Comparison of ENCODE assay signal across 9 mouse cellular contexts in the genomic region with DNA sequence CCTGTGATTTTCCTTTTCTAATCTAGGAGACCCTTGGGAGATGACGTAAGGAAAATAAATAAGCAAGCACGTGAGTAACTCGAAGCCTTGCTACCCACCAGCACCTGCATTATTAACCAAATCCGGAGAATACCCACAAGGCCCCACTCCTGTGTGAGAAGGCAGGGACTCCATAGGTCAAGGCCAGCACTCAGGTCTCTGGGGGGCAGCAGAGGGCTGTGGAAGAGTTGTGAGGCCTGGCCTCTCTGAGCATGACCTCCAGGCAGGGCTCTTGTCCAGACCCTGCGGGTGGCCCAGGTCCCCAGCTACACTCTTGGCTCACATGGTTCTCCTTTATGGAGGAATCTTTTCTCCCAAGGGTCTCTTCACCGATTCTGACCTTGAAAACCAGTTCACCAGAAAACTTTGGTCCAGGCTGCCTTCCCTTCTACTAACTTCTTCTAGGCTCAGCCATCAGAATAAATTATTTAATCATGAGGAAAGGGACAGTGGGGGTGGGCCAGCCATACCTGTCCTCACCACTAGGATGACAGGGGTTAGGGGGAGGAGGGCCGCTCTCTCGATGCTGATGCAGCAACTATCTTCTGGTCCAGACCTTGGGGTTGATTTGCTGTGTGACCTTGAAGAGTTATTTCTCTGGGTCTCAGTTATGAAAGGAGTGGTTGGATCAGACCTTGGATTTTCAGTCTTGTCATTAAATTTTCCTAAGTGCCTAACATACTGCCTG. TPM values are rescaled to one million over a fixed set of nuclear protein-coding genes. Genes with fewer than 3 reads are reported as not detected.
A peak's percentile ranks its signal among the peaks of the same experiment; 100 is the strongest.
DNase-seq lines count a peak whose midpoint lies in the region; ATAC-seq and TF ChIP-seq lines count a peak whose summit lies in the region.
"Had no signal": no experiment of that assay in that cellular context is flagged by ENCODE, and none has a peak within 500 bp of the region (broad histone marks: within the 10 kb centered on the region; RNA-seq: fewer than 3 reads in every experiment).

No protein-coding gene starts in this region.

- ATAC-seq in embryonic facial prominence, embryonic 11.5 days (replicated peaks; ENCODE audit: insufficient number of reproducible peaks, low FRiP score, low TSS enrichment, low read depth), result no peak

- peaks cover 23% of the 10 kb centered on the region for H3K27me3 ChIP-seq in C2C12 (ENCODE audit: control insufficient read depth, insufficient read depth, insufficient read length)
- H3K27me3 ChIP-seq in embryonic facial prominence, embryonic 11.5 days (ENCODE audit: control insufficient read depth, insufficient read depth, low read length), result no peaks in the 10 kb centered on the region

- no peak overlapping the region for H3K27ac ChIP-seq in layer of hippocampus, adult 2 months
- H3K27ac ChIP-seq in embryonic facial prominence, embryonic 11.5 days (replicated peaks; ENCODE audit: low read depth, low read length), result no peak overlapping the region

- no peak overlapping the region for H3ac ChIP-seq in C2C12 (ENCODE audit: control insufficient read depth, insufficient read length, low read depth)

- H3K4me3 ChIP-seq in layer of hippocampus, adult 2 months, result no peak overlapping the region
- no peak overlapping the region for H3K4me3 ChIP-seq in C2C12 (ENCODE audit: insufficient read depth, poor library complexity, severe bottlenecking)
- H3K4me3 ChIP-seq in embryonic facial prominence, embryonic 11.5 days (ENCODE audit: low read depth, low read length), result no peak overlapping the region
- H3K4me3 ChIP-seq: myocyte had no signal

- no peaks in the 10 kb centered on the region for H3K9me3 ChIP-seq in embryonic facial prominence, embryonic 11.5 days (replicated peaks; ENCODE audit: control insufficient read depth, low read length)

- no peak overlapping the region for H3K4me2 ChIP-seq in embryonic facial prominence, embryonic 11.5 days (ENCODE audit: low read depth, low read length)

- TF ChIP-seq CTCF in layer of hippocampus, adult 2 months (conservative IDR thresholded peaks at IDR 0.05), result peak; percentile 73
- peak; percentile 47 for TF ChIP-seq CTCF in C2C12 (IDR thresholded peaks at IDR 0.05; ENCODE audit: control insufficient read depth, insufficient read depth, insufficient read length)

- H3K9ac ChIP-seq in embryonic facial prominence, embryonic 11.5 days (replicated peaks; ENCODE audit: low read length), result no peak overlapping the region

- peak; percentile 26 to 64 for DNase-seq in layer of hippocampus, adult 2 months (ENCODE audit: low spot score in 2 of 2)
- no peak for DNase-seq in layer of hippocampus, adult 9-11 months
- DNase-seq in adrenal gland, postnatal 10 days, result peak; percentile 78
- DNase-seq in embryonic facial prominence, embryonic 11.5 days (ENCODE audit: low spot score), result peak; percentile 30
- DNase-seq in kidney, adult 9 months, result peak; percentile 55
- peak; percentile 40 for DNase-seq in testis, postnatal 14 days (ENCODE audit: low spot score)
- DNase-seq in thymus, postnatal 10 days (ENCODE audit: low spot score in 2 of 2), result no peak

- WGBS in embryonic facial prominence, embryonic 11.5 days, result 47% methylated on average over 8 of the region's 8 CpGs

- no peaks in the 10 kb centered on the region for H3K4me1 ChIP-seq in embryonic facial prominence, embryonic 11.5 days (ENCODE audit: control insufficient read depth, insufficient read depth, low read length)

- H3K79me2 ChIP-seq in C2C12 (ENCODE audit: control insufficient read depth, insufficient read depth), result no peaks in the 10 kb centered on the region

- no peaks in the 10 kb centered on the region for H3K36me3 ChIP-seq in C2C12 (ENCODE audit: control insufficient read depth, insufficient read depth)
- no peaks in the 10 kb centered on the region for H3K36me3 ChIP-seq in embryonic facial prominence, embryonic 11.5 days (replicated peaks; ENCODE audit: control insufficient read depth, insufficient read depth, low read depth, low read length)

- no peaks in the 10 kb centered on the region for H3K79me3 ChIP-seq in C2C12 (ENCODE audit: low read depth)

TF ChIP-seq in C2C12, 6 proteins besides CTCF, POLR2A, EP300 and RAD21:
- no peak for TF ChIP-seq CEBPB (IDR thresholded peaks at IDR 0.05; ENCODE audit: low read depth)
- no peak for TF ChIP-seq MYOG (IDR thresholded peaks at IDR 0.05; ENCODE audit: control insufficient read depth, extremely low read depth, insufficient read length)
- TF ChIP-seq MYOD1 (IDR thresholded peaks at IDR 0.05; ENCODE audit: control insufficient read depth, insufficient read length, low read depth), result no peak
- no peak for TF ChIP-seq MAX (IDR thresholded peaks at IDR 0.05)
- TF ChIP-seq USF1 (IDR thresholded peaks at IDR 0.05; ENCODE audit: low read depth), result no peak
TF ChIP-seq in C2C12: peak in this region for 0.

RNA-seq across cellular contexts. Expression of gene Ntng2, which starts 36.4 kb away (rescaled TPM):
- 100 to 1,000 TPM; 111 TPM for total RNA-seq in layer of hippocampus, adult 2 months (2021)
- 0.40 TPM for polyA plus RNA-seq in C2C12 (2012; fragmentation: generic; extraction: Trizol)
- 10 to 100 TPM; 16.2 to 24.2 TPM for total RNA-seq in adrenal gland, postnatal 10 days (2021)
- polyA plus RNA-seq in embryonic facial prominence, embryonic 11.5 days (2014; fragmentation: Nextera tagmentation; extraction: Ambion mirVana), result 0.74 and 0.83 TPM in 2 replicates

Comparison
In these comparisons a context has a peak if more than half of its experiments do, and no peak if none do; other contexts are left out.
1. DNase-seq: peak in layer of hippocampus, adult 2 months (2 of 2), adrenal gland, postnatal 10 days (single experiment), embryonic facial prominence, embryonic 11.5 days (single experiment), kidney, adult 9 months (single experiment) and testis, postnatal 14 days (single experiment); none in layer of hippocampus, adult 9-11 months (single experiment) and thymus, postnatal 10 days (0 of 2).
2. RNA of gene Ntng2, which starts 36.4 kb away (total RNA-seq): 111 TPM in layer of hippocampus, adult 2 months; 16.2 to 24.2 TPM in adrenal gland, postnatal 10 days; every median in the first group is over 4 times any median in the second.